Mouse (Mus musculus) brain, embryonic 14.5 days (tissue): ENCODE measurements at regions not wholly inside any gene's neighbourhood (a gene's known extent, or its start where the extent isn't known, plus 50 kb on each side); places are given as distances from the start of the nearest gene placed in this dataset.

ENCODE experiments used
- CTCF ChIP-seq: fragments of 200-500 bp; IDR thresholded peaks from 2 replicates; pipeline ENCODE4 v1.5.1; 2012; ENCODE audit warnings: inconsistent platforms, mild to moderate bottlenecking, moderate library complexity, borderline replicate concordance; ENCODE audit not compliant: insufficient read depth, insufficient read length; ENCODE audit errors: extremely low read depth
- POLR2A ChIP-seq: fragments of 200-500 bp; IDR thresholded peaks from 2 replicates; pipeline ENCODE4 v1.6.1; 2012; ENCODE audit warnings: mild to moderate bottlenecking, inconsistent platforms, borderline replicate concordance; ENCODE audit not compliant: poor library complexity, insufficient read depth, insufficient read length, severe bottlenecking; ENCODE audit errors: extremely low read depth

DNA sequence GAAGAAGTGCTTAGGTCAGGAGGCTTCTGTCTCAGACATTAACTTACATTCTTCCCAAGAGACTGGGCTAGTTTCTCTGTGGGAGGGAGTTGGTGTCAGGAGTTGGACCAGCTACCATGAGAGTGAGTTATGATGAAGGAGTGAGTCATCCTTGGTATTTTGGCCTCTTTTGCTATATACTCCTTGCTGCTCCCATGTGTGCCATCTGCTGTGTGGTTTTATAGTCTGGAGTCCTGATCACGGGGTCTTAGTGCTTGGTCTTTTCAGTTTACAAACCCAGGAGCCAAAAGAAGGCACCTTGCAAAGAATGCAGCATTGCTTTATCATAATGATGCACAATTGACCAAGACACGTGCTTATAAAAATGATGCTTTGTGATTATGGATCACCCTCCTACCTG lies 56.6 kb downstream of the Zfp503 start:
- TF ChIP-seq POLR2A (no peak), CTCF (no peak)
